Mouse (Mus musculus): ENCODE data around the gene Hnrnph2.

GRCm38 (mm10) chrX:134620254-134620865, 19.4 kb downstream of the Hnrnph2 start:
- no peak for TF ChIP-seq CTCF (IDR thresholded peaks at IDR 0.05; ENCODE audit: low read depth)
- TF ChIP-seq EP300 (IDR thresholded peaks at IDR 0.05; ENCODE audit: low read depth) = no peak

Data from heart, postnatal 0 days (tissue).